Mouse (Mus musculus) bone marrow, adult 2 months (tissue): Measurements from ENCODE around the gene Snca.

Experiments
- CTCF ChIP-seq: fragments of 200-500 bp; IDR thresholded peaks from 2 replicates; pipeline ENCODE4 v1.5.1; 2011; ENCODE audit warnings: low read length, control low read depth; ENCODE audit not compliant: control insufficient read depth, insufficient read depth
- POLR2A ChIP-seq: fragments of 200-500 bp; IDR thresholded peaks from 2 replicates; pipeline ENCODE4 v1.6.1; 2011; ENCODE audit warnings: low read depth, mild to moderate bottlenecking, control low read depth, low read length, borderline replicate concordance; ENCODE audit not compliant: control insufficient read depth

- TF ChIP-seq CTCF (no peak), POLR2A (no peak)
These were observed 112.1 kb downstream of the Snca start for GRCm38 (mm10) chr6:60717566-60717965.
